In genomic region chr11:98954801-98955706, GRCm38 (mm10) we compare ENCODE assay signal across 9 mouse cellular contexts. TPM values are rescaled to one million over a fixed set of nuclear protein-coding genes. Genes with fewer than 3 reads are reported as not detected.
DNase-seq lines count a peak whose midpoint lies in the region; ATAC-seq and TF ChIP-seq lines count a peak whose summit lies in the region.
"Had no signal": no experiment of that assay in that cellular context is flagged by ENCODE, and none has a peak within 500 bp of the region (broad histone marks: within the 10 kb centered on the region; RNA-seq: fewer than 3 reads in every experiment).

No protein-coding gene starts in this region.

- intact Hi-C loops in heart, postnatal 25 days (cut with DNase I) = no loop called here

- peak; percentile 14; the same call in 1 of the 2 replicates for ATAC-seq in heart, embryonic 11.5 days (replicated peaks; ENCODE audit: insufficient number of reproducible peaks, low FRiP score, low TSS enrichment)
- no peak for ATAC-seq in heart, embryonic 16.5 days (replicated peaks; ENCODE audit: extremely low read depth, insufficient read depth, low FRiP score)
- ATAC-seq in liver, embryonic 16.5 days (ENCODE audit: low read depth) = no peak
- ATAC-seq: Patski had no signal

- no peak for TF ChIP-seq POLR2A in thymus, adult 2 months (IDR thresholded peaks at IDR 0.05; ENCODE audit: control insufficient read depth, extremely low read depth, insufficient read depth, low read length, poor library complexity)

- no peak for TF ChIP-seq CTCF in thymus, adult 2 months (IDR thresholded peaks at IDR 0.05; ENCODE audit: borderline replicate concordance, control insufficient read depth, extremely low read depth, insufficient read depth, low read length, poor library complexity)

- H3K4me2 ChIP-seq in heart, embryonic 11.5 days = peak overlapping the region; percentile 47
- H3K4me2 ChIP-seq in heart, embryonic 16.5 days (ENCODE audit: low read depth, low read length) = peak overlapping the region; percentile 39
- no peak overlapping the region for H3K4me2 ChIP-seq in liver, embryonic 16.5 days (ENCODE audit: low read depth, low read length)

- 17% methylated on average over 15 of the region's 17 CpGs for WGBS in heart, embryonic 11.5 days (ENCODE audit: insufficient replicate concordance)
- 19% methylated on average over 17 of the region's 17 CpGs for WGBS in heart, embryonic 16.5 days
- WGBS in liver, embryonic 16.5 days (ENCODE audit: insufficient replicate concordance) = 33% methylated on average over 16 of the region's 17 CpGs
- 55% methylated on average over 17 of the region's 17 CpGs for WGBS in thymus, adult 2 months

- no peak overlapping the region for H3K9ac ChIP-seq in heart, embryonic 11.5 days (ENCODE audit: low read depth, low read length)
- H3K9ac ChIP-seq in heart, embryonic 16.5 days (ENCODE audit: low read length) = peak overlapping the region; percentile 27
- no peak overlapping the region for H3K9ac ChIP-seq in liver, embryonic 16.5 days (ENCODE audit: low read depth, low read length)

- H3K4me1 ChIP-seq in heart, embryonic 11.5 days (ENCODE audit: control insufficient read depth, insufficient read depth, low read length) = peaks cover 64% of the 10 kb centered on the region
- H3K4me1 ChIP-seq in heart, embryonic 16.5 days (ENCODE audit: control insufficient read depth, insufficient read depth, low read length) = peaks cover 75% of the 10 kb centered on the region
- peaks cover 43% of the 10 kb centered on the region for H3K4me1 ChIP-seq in liver, embryonic 16.5 days (ENCODE audit: control insufficient read depth, low read depth, low read length)
- H3K4me1 ChIP-seq in thymus, adult 2 months (replicated peaks; ENCODE audit: control insufficient read depth, insufficient read depth, low read length) = peaks cover 56% of the 10 kb centered on the region

- H3K4me3 ChIP-seq in heart, embryonic 11.5 days (ENCODE audit: low read depth, low read length) = no peak overlapping the region; the same call in 1 of the 2 replicates
- 0 out of 2 replicates have a peak overlapping the region, but pooled peaks have one; percentile 2 for H3K4me3 ChIP-seq in heart, embryonic 16.5 days (ENCODE audit: low read length)
- no peak overlapping the region for H3K4me3 ChIP-seq in liver, embryonic 16.5 days (ENCODE audit: low read depth, low read length)
- H3K4me3 ChIP-seq in thymus, adult 2 months (ENCODE audit: control insufficient read depth, insufficient read depth, low read length) = no peak overlapping the region

- H3K27me3 ChIP-seq in heart, embryonic 11.5 days (ENCODE audit: control insufficient read depth, insufficient read depth, low read length) = no peaks in the 10 kb centered on the region
- no peaks in the 10 kb centered on the region for H3K27me3 ChIP-seq in heart, embryonic 16.5 days (ENCODE audit: control insufficient read depth, insufficient read depth, low read length)
- peaks cover 2% of the 10 kb centered on the region for H3K27me3 ChIP-seq in liver, embryonic 16.5 days (ENCODE audit: control insufficient read depth, insufficient read depth, low read depth, low read length)
- no peaks in the 10 kb centered on the region for H3K27me3 ChIP-seq in thymus, adult 2 months (ENCODE audit: control insufficient read depth, insufficient read depth, low read length)
- H3K27me3 ChIP-seq: Patski had no signal

- H3K9me3 ChIP-seq in heart, embryonic 11.5 days (replicated peaks; ENCODE audit: control insufficient read depth, low read length) = no peaks in the 10 kb centered on the region
- H3K9me3 ChIP-seq in heart, embryonic 16.5 days (replicated peaks; ENCODE audit: control insufficient read depth, low read length) = no peaks in the 10 kb centered on the region
- no peaks in the 10 kb centered on the region for H3K9me3 ChIP-seq in liver, embryonic 16.5 days (replicated peaks; ENCODE audit: control insufficient read depth, low read length)

- no peak for DNase-seq in heart, postnatal 25 days (ENCODE audit: low spot score)
- peak; percentile 96 for DNase-seq in ES-CJ7 (ENCODE audit: low read depth, low spot score)
- DNase-seq in testis, postnatal 14 days (ENCODE audit: low spot score) = peak; percentile 44
- DNase-seq in cerebellum, postnatal 14 days = no peak
- no peak for DNase-seq in thymus, adult 2 months

- H3K27ac ChIP-seq in heart, embryonic 11.5 days (ENCODE audit: low read depth, low read length) = peak overlapping the region; percentile 78
- H3K27ac ChIP-seq in heart, embryonic 16.5 days (ENCODE audit: low read length) = peak overlapping the region; percentile 81
- H3K27ac ChIP-seq in liver, embryonic 16.5 days (ENCODE audit: low read length) = peak overlapping the region; percentile 26
- H3K27ac ChIP-seq in thymus, adult 2 months (ENCODE audit: control insufficient read depth, insufficient read depth, low read length) = no peak overlapping the region

- H3K36me3 ChIP-seq in heart, embryonic 11.5 days (ENCODE audit: control insufficient read depth, insufficient read depth, low read length) = peaks cover 4% of the 10 kb centered on the region
- H3K36me3 ChIP-seq in heart, embryonic 16.5 days (ENCODE audit: control insufficient read depth, insufficient read depth) = no peaks in the 10 kb centered on the region
- H3K36me3 ChIP-seq in liver, embryonic 16.5 days (ENCODE audit: control insufficient read depth, insufficient read depth) = no peaks in the 10 kb centered on the region
- no peaks in the 10 kb centered on the region for H3K36me3 ChIP-seq in thymus, adult 2 months (ENCODE audit: control insufficient read depth, insufficient read depth, low read length)

RNA-seq across cellular contexts. Expression of gene Rara, which starts 27.4 kb away (rescaled TPM):
- polyA plus RNA-seq in heart, embryonic 11.5 days (2014; fragmentation: Nextera tagmentation; extraction: Ambion mirVana) = 34.9 and 36.6 TPM in 2 replicates
- total RNA-seq in heart, postnatal 25 days (2021) = 10 to 100 TPM; 11.8 TPM
- polyA plus RNA-seq in heart, embryonic 16.5 days (2015; fragmentation: Nextera tagmentation; extraction: Ambion mirVana) = 28.2 and 28.6 TPM in 2 replicates
- 4.2 and 5.4 TPM in 2 replicates for polyA plus RNA-seq in liver, embryonic 16.5 days (2015; fragmentation: Nextera tagmentation; extraction: Ambion mirVana)
- 63.5 and 74.1 TPM in 2 replicates for polyA plus RNA-seq in thymus, adult 2 months (2012; rRNA removed)

RNA-seq across cellular contexts. Expression of gene Gjd3, which starts 27.8 kb away (rescaled TPM):
- polyA plus RNA-seq in heart, embryonic 11.5 days (2014; fragmentation: Nextera tagmentation; extraction: Ambion mirVana) = 1.3 and 1.5 TPM in 2 replicates
- total RNA-seq in heart, postnatal 25 days (2021) = 1 to 10 TPM in 1 of 2 experiments, under 1 TPM in 1; 0.52 to 1.1 TPM
- 4.1 and 4.5 TPM in 2 replicates for polyA plus RNA-seq in heart, embryonic 16.5 days (2015; fragmentation: Nextera tagmentation; extraction: Ambion mirVana)
- 0.15 TPM in 1 of 2 replicates, not detected in the other for polyA plus RNA-seq in liver, embryonic 16.5 days (2015; fragmentation: Nextera tagmentation; extraction: Ambion mirVana)
- 1.3 and 1.9 TPM in 2 replicates for polyA plus RNA-seq in thymus, adult 2 months (2012; rRNA removed)

RNA-seq across cellular contexts. Expression of gene Cdc6, which starts 47.5 kb away (rescaled TPM):
- polyA plus RNA-seq in heart, embryonic 11.5 days (2014; fragmentation: Nextera tagmentation; extraction: Ambion mirVana) = 33.6 and 34.0 TPM in 2 replicates
- total RNA-seq in heart, postnatal 25 days (2021) = under 1 TPM; 0.28 to 0.52 TPM
- polyA plus RNA-seq in heart, embryonic 16.5 days (2015; fragmentation: Nextera tagmentation; extraction: Ambion mirVana) = 18.6 and 23.0 TPM in 2 replicates
- polyA plus RNA-seq in liver, embryonic 16.5 days (2015; fragmentation: Nextera tagmentation; extraction: Ambion mirVana) = 52.7 and 57.3 TPM in 2 replicates
- 8.4 and 12.2 TPM in 2 replicates for polyA plus RNA-seq in thymus, adult 2 months (2012; rRNA removed)

Comparison
In these comparisons a context has a peak if more than half of its experiments do, and no peak if none do; other contexts are left out.
1. DNase-seq: peak in ES-CJ7 (single experiment) and testis, postnatal 14 days (single experiment); none in heart, postnatal 25 days (single experiment), cerebellum, postnatal 14 days (0 of 2) and thymus, adult 2 months (single experiment).